Mouse (Mus musculus) limb, embryonic 13.5 days (tissue): ENCODE measurements around the gene Olfr630. TPM values are rescaled to one million over a fixed set of nuclear protein-coding genes. Genes with fewer than 3 reads are reported as not detected.

Experiments used
- ATAC-seq: fragments of 200-750 bp; cut with Nextera tagmentation; 2 replicates; pipeline ENCODE4 v1.8.0; 2017; ENCODE audit warnings: low read depth, moderate number of reproducible peaks, moderate TSS enrichment; ENCODE audit not compliant: low FRiP score
- H3K27ac ChIP-seq: fragments of 300-500 bp; sonication (generic); 2 replicates; pipeline ENCODE4 v1.5.1; 2015; ENCODE audit warnings: inconsistent platforms, mild to moderate bottlenecking, moderate library complexity
- H3K27me3 ChIP-seq: fragments of 300-500 bp; sonication (generic); 2 replicates; pipeline ENCODE4 v1.6.1; 2015; ENCODE audit warnings: mild to moderate bottlenecking, inconsistent platforms
- H3K36me3 ChIP-seq: fragments of 300-500 bp; sonication (generic); 2 replicates; pipeline ENCODE4 v1.6.1; 2015; ENCODE audit warnings: inconsistent platforms, mild to moderate bottlenecking, moderate library complexity
- H3K4me1 ChIP-seq: fragments of 300-500 bp; sonication (generic); 2 replicates; pipeline ENCODE4 v1.6.1; 2015; ENCODE audit warnings: inconsistent platforms
- H3K4me2 ChIP-seq: fragments of 300-500 bp; sonication (generic); replicated peaks from 2 replicates; pipeline ENCODE4 v1.6.1; 2015; ENCODE audit warnings: inconsistent platforms, mild to moderate bottlenecking, moderate library complexity
- H3K4me3 ChIP-seq: fragments of 300-500 bp; sonication (generic); 2 replicates; pipeline ENCODE4 v1.5.1; 2015; ENCODE audit warnings: moderate library complexity, mild to moderate bottlenecking, inconsistent platforms
- H3K9ac ChIP-seq: fragments of 300-500 bp; sonication (generic); 2 replicates; pipeline ENCODE4 v1.6.1; 2015; ENCODE audit warnings: mild to moderate bottlenecking, inconsistent platforms
- H3K9me3 ChIP-seq: fragments of 300-500 bp; sonication (generic); 2 replicates; pipeline ENCODE4 v1.6.1; 2016; ENCODE audit warnings: inconsistent platforms
- WGBS: fragments of 180-500 bp; shearing (Covaris S2); methylation state at CpG from one replicate; pipeline ENCODE4 v1.1.7; 2015; 5-methylcytosine and 5-hydroxymethylcytosine counted together
- polyA plus RNA-seq: library from polyadenylated mRNA; unstranded; fragments of >200 nt; fragmentation: Nextera tagmentation; extraction: Ambion mirVana; gene quantifications from 2 replicates; pipeline ENCODE4 v1.2.1, GENCODE M21; 2015

The Olfr630 gene
- polyA plus RNA-seq, 1 experiment from 2014 or later, result not detected

DNA sequence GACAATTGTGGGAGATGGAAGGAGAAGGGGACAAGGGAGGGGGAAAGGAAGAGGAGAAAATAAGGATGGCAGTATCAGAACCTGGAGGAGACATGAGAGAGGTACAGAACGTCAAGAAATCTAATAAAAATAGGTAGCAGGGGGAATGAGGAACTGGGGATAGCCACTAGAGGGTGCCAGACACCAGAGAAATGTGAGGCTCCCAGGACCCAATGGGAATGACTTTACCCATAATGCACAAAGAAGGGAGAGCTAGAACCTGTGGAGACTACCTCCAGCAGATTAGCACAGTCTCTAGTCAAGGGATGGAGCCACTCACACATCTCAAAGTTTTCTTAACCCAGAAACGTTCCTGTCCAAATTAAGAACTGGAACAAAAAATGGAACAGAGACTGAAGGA, 45.1 kb downstream of the Olfr630 start:
- H3K36me3 ChIP-seq, result no peaks in the 10 kb centered on the region
- H3K27ac ChIP-seq, result no peak overlapping the region
- no peaks in the 10 kb centered on the region for H3K27me3 ChIP-seq
- no peaks in the 10 kb centered on the region for H3K9me3 ChIP-seq
- H3K4me1 ChIP-seq, result no peaks in the 10 kb centered on the region
- no peak for ATAC-seq
- no peak overlapping the region for H3K4me2 ChIP-seq
- no peak overlapping the region for H3K4me3 ChIP-seq
- WGBS, result 31% methylated on average over 2 of the region's 2 CpGs
- H3K9ac ChIP-seq, result no peak overlapping the region

Other genes with a start within 250 kb of the Olfr630 start
- gene Olfr610, start 245.2 kb downstream of the Olfr630 start, polyA plus RNA-seq, result not detected in 2 replicates
- gene Olfr611, start 236.5 kb downstream of the Olfr630 start, polyA plus RNA-seq, result not detected in 2 replicates
- gene Olfr612, start 214.6 kb downstream of the Olfr630 start, polyA plus RNA-seq, result not detected in 2 replicates
- not detected in 2 replicates for gene Olfr613, start 209.3 kb downstream of the Olfr630 start, polyA plus RNA-seq
- not detected in 2 replicates for gene Olfr615, start 201.3 kb downstream of the Olfr630 start, polyA plus RNA-seq
- gene Olfr616, start 188.2 kb downstream of the Olfr630 start, polyA plus RNA-seq, result not detected in 2 replicates
- not detected in 2 replicates for gene Olfr617, start 184.3 kb downstream of the Olfr630 start, polyA plus RNA-seq
- not detected in 2 replicates for gene Olfr618, start 167.2 kb downstream of the Olfr630 start, polyA plus RNA-seq
- not detected in 2 replicates for gene Olfr619, start 156.8 kb downstream of the Olfr630 start, polyA plus RNA-seq
- not detected in 2 replicates for gene Olfr620, start 144.8 kb downstream of the Olfr630 start, polyA plus RNA-seq
- gene Olfr622, start 114.6 kb downstream of the Olfr630 start, polyA plus RNA-seq, result not detected in 2 replicates
- not detected in 2 replicates for gene Olfr623, start 93.6 kb downstream of the Olfr630 start, polyA plus RNA-seq
- gene Olfr624, start 86.1 kb downstream of the Olfr630 start, polyA plus RNA-seq, result 0.08 TPM in 1 of 2 replicates, not detected in the other
- gene Olfr625-ps1, start 74.6 kb downstream of the Olfr630 start, polyA plus RNA-seq, result not detected in 2 replicates
- gene Olfr243, start 42.7 kb downstream of the Olfr630 start, polyA plus RNA-seq, result not detected in 2 replicates
- not detected in 2 replicates for gene Olfr628, start 27.0 kb downstream of the Olfr630 start, polyA plus RNA-seq
- not detected in 2 replicates for gene Olfr629, start 12.4 kb downstream of the Olfr630 start, polyA plus RNA-seq
- not detected in 2 replicates for gene Olfr69, start 14.3 kb upstream of the Olfr630 start, polyA plus RNA-seq
- gene Olfr68, start 22.4 kb upstream of the Olfr630 start, polyA plus RNA-seq, result not detected in 2 replicates
- gene Olfr67, start 34.5 kb upstream of the Olfr630 start, polyA plus RNA-seq, result not detected in 2 replicates
- gene Hbb-bt, start 56.7 kb upstream of the Olfr630 start, polyA plus RNA-seq, result 1,810 and 1,860 TPM in 2 replicates
- gene Hbb-bs, start 70.8 kb upstream of the Olfr630 start, polyA plus RNA-seq, result 3,715 and 3,820 TPM in 2 replicates
- not detected in 2 replicates for gene Hbb-bh2, start 83.2 kb upstream of the Olfr630 start, polyA plus RNA-seq
- 61.1 and 82.5 TPM in 2 replicates for gene Hbb-bh1, start 85.8 kb upstream of the Olfr630 start, polyA plus RNA-seq
- 6,754 and 6,825 TPM in 2 replicates for gene Hbb-y, start 95.9 kb upstream of the Olfr630 start, polyA plus RNA-seq
- gene Olfr66, start 128.9 kb upstream of the Olfr630 start, polyA plus RNA-seq, result not detected in 2 replicates
- gene Olfr64, start 137.2 kb upstream of the Olfr630 start, polyA plus RNA-seq, result not detected in 2 replicates
- gene Olfr65, start 146.2 kb upstream of the Olfr630 start, polyA plus RNA-seq, result not detected in 2 replicates
- not detected in 2 replicates for gene Olfr631, start 171.5 kb upstream of the Olfr630 start, polyA plus RNA-seq
- gene Olfr632, start 177.0 kb upstream of the Olfr630 start, polyA plus RNA-seq, result not detected in 2 replicates
- gene Olfr633, start 187.1 kb upstream of the Olfr630 start, polyA plus RNA-seq, result not detected in 2 replicates
- not detected in 2 replicates for gene Olfr635, start 213.8 kb upstream of the Olfr630 start, polyA plus RNA-seq
- gene Olfr638, start 241.4 kb upstream of the Olfr630 start, polyA plus RNA-seq, result not detected in 2 replicates